48 mouse cellular contexts compared by ENCODE assay signal in genomic region chr9:78030835-78031456, GRCm38 (mm10). TPM values are rescaled to one million over a fixed set of nuclear protein-coding genes. Genes with fewer than 3 reads are reported as not detected.
"Had no signal": no experiment of that assay in that cellular context is flagged by ENCODE, and none has a peak within 500 bp of the region (broad histone marks: within the 10 kb centered on the region; RNA-seq: fewer than 3 reads in every experiment).

No protein-coding gene starts in this region.

- ATAC-seq: hindbrain, embryonic 16.5 days; hindbrain, postnatal 0 days; inflammation-experienced regulatory T-cells, adult 6 months; intestine, embryonic 15.5 days; intestine, embryonic 16.5 days; intestine, postnatal 0 days had no signal

- H3K36me3 ChIP-seq: heart, embryonic 10.5 days; heart, embryonic 12.5 days; heart, embryonic 13.5 days; heart, embryonic 15.5 days; hindbrain, embryonic 10.5 days; hindbrain, embryonic 12.5 days; hindbrain, embryonic 13.5 days; hindbrain, embryonic 15.5 days; intestine, embryonic 15.5 days; kidney, embryonic 15.5 days had no signal

- H3K9me3 ChIP-seq: heart, embryonic 10.5 days; heart, embryonic 12.5 days; heart, embryonic 13.5 days; heart, embryonic 15.5 days; hindbrain, embryonic 10.5 days; hindbrain, embryonic 12.5 days; hindbrain, embryonic 13.5 days; hindbrain, embryonic 15.5 days; intestine, embryonic 15.5 days; kidney, embryonic 15.5 days had no signal

- H3K27ac ChIP-seq: heart, adult 2 months; heart, embryonic 10.5 days; heart, embryonic 13.5 days; heart, embryonic 15.5 days; hindbrain, embryonic 10.5 days; hindbrain, embryonic 12.5 days; hindbrain, embryonic 13.5 days; hindbrain, embryonic 14.5 days; hindbrain, embryonic 15.5 days; hindbrain, postnatal 0 days; intestine, embryonic 15.5 days; kidney, embryonic 15.5 days; kidney, postnatal 0 days; layer of hippocampus, adult 2 months had no signal

- H3K9ac ChIP-seq: heart, embryonic 12.5 days; heart, embryonic 13.5 days; heart, embryonic 15.5 days; hindbrain, embryonic 12.5 days; hindbrain, embryonic 13.5 days; hindbrain, embryonic 14.5 days; hindbrain, embryonic 15.5 days; intestine, embryonic 15.5 days; kidney, embryonic 15.5 days had no signal

- H3K4me1 ChIP-seq: heart, embryonic 10.5 days; heart, embryonic 13.5 days; heart, embryonic 15.5 days; hindbrain, embryonic 10.5 days; hindbrain, embryonic 12.5 days; hindbrain, embryonic 13.5 days; hindbrain, embryonic 15.5 days; intestine, embryonic 15.5 days; kidney, embryonic 15.5 days had no signal

- H3K4me2 ChIP-seq: heart, embryonic 11.5 days; heart, embryonic 12.5 days; heart, embryonic 13.5 days; heart, embryonic 15.5 days; hindbrain, embryonic 12.5 days; hindbrain, embryonic 13.5 days; hindbrain, embryonic 14.5 days; hindbrain, embryonic 15.5 days; intestine, embryonic 15.5 days; kidney, embryonic 15.5 days had no signal

- H3K27me3 ChIP-seq: heart, embryonic 12.5 days; heart, embryonic 13.5 days; heart, embryonic 15.5 days; hindbrain, embryonic 12.5 days; hindbrain, embryonic 13.5 days; hindbrain, embryonic 15.5 days; intestine, embryonic 15.5 days; kidney, embryonic 15.5 days had no signal

- H3K4me3 ChIP-seq: heart, adult 2 months; heart, embryonic 10.5 days; heart, embryonic 12.5 days; heart, embryonic 13.5 days; heart, embryonic 15.5 days; hindbrain, embryonic 10.5 days; hindbrain, embryonic 12.5 days; hindbrain, embryonic 13.5 days; hindbrain, embryonic 15.5 days; intestine, embryonic 15.5 days; kidney, embryonic 15.5 days; layer of hippocampus, adult 2 months had no signal

- DNase-seq: heart, adult 18-20 months; heart, adult 2 months; heart, postnatal 10 days; heart, postnatal 36 days; heart, postnatal 4 days; kidney, adult 11 months; kidney, adult 18-20 months; kidney, adult 2 months; kidney, adult 8-10 months; kidney, adult 9 months; kidney, postnatal 10 days; kidney, postnatal 14 days; kidney, postnatal 25 days; kidney, postnatal 36 days; kidney, postnatal 4 days; layer of hippocampus, adult 9-11 months had no signal

RNA-seq across cellular contexts. Expression of gene Gcm1, which starts 20.8 kb away (rescaled TPM):
- total RNA-seq: heart, adult 18-20 months; heart, adult 2 months; heart, adult 8-10 months; heart, postnatal 10 days; heart, postnatal 25 days; heart, postnatal 36 days; heart, postnatal 4 days; hematopoietic stem cell, adult 5-6 weeks; layer of hippocampus, adult 18-20 months; layer of hippocampus, adult 2 months; layer of hippocampus, adult 8-10 months; layer of hippocampus, postnatal 10 days; layer of hippocampus, postnatal 14 days; layer of hippocampus, postnatal 25 days had no signal
- polyA plus RNA-seq: heart, adult 2 months; heart, embryonic 10.5 days; heart, embryonic 11.5 days; heart, embryonic 12.5 days; heart, embryonic 13.5 days; heart, embryonic 14.5 days; heart, embryonic 15.5 days; heart, postnatal 0 days; hindbrain, embryonic 11.5 days; hindbrain, embryonic 12.5 days; hindbrain, embryonic 13.5 days; hindbrain, embryonic 14.5 days; hindbrain, embryonic 15.5 days; hindbrain, embryonic 16.5 days; inflammation-experienced regulatory T-cells, adult 6 months; intestine, embryonic 14.5 days; intestine, embryonic 15.5 days; intestine, embryonic 16.5 days; intestine, postnatal 0 days; large intestine, adult 2 months had no signal
